Mouse (Mus musculus): ENCODE data around the gene Mnt. TPM values are rescaled to one million over a fixed set of nuclear protein-coding genes. Genes with fewer than 3 reads are reported as not detected.

The Mnt gene
- polyA plus RNA-seq, 1 experiment, result 22.1 TPM

DNA sequence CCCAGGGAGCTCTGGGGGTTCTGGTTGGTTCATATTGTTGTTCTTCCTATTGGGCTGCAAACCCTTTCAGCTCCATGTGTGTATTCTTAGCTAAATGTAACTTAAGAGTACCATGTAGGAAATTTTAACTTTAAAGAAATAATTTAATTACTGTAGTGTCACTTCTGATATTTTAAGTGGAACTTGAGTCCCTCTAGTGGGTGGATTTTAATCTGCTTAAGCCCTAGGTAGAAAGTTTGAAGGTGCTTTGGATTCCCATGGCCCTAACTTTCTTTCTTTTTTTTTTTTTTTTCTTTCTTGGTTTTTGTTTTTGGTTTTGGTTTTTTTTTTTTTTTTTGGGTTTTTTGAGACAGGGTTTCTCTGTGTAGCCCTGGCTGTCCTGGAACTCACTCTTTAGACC, 14.9 kb upstream of the Mnt start:
- Histone ChIP-seq H3K4me3 (ENCODE audit: insufficient read depth, low read length) (no peak overlapping the region), H3K4me1 (ENCODE audit: control insufficient read depth, insufficient read depth, low read length) (no peaks in the 10 kb centered on the region), H3K27ac (ENCODE audit: insufficient read depth, low read length) (no peak overlapping the region)
- no peak for TF ChIP-seq CTCF (IDR thresholded peaks at IDR 0.05; ENCODE audit: extremely low read depth, insufficient read depth, low read length)
- TF ChIP-seq POLR2A (IDR thresholded peaks at IDR 0.05; ENCODE audit: extremely low read depth, insufficient read depth, low read length), result no peak

DNA sequence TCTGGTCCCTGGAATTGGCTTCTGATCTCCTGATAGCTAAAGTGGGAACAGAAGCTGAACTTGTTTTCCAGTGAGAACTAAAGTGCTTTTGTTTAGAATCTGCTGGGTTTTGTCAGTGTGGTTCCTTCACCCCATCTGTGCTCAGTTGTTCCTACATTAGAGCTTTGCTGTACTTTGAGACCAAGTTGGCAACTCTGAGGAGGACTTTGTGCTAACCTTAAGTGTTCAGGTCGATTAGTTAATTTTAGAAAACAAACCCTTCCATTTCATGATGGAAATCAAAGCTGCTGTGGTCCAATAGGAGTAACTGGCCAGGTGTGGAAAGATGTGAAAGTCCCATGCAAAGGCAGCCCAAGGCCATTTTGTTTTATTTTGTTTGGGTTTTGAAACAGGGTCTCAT, 9.8 kb upstream of the Mnt start:
- H3K4me3 ChIP-seq (ENCODE audit: insufficient read depth, low read length), result no peak overlapping the region
- TF ChIP-seq CTCF (IDR thresholded peaks at IDR 0.05; ENCODE audit: extremely low read depth, insufficient read depth, low read length) (no peak), POLR2A (IDR thresholded peaks at IDR 0.05; ENCODE audit: extremely low read depth, insufficient read depth, low read length) (no peak)
- H3K4me1 ChIP-seq (ENCODE audit: control insufficient read depth, insufficient read depth, low read length), result no peaks in the 10 kb centered on the region
- H3K27ac ChIP-seq (ENCODE audit: insufficient read depth, low read length), result no peak overlapping the region

DNA sequence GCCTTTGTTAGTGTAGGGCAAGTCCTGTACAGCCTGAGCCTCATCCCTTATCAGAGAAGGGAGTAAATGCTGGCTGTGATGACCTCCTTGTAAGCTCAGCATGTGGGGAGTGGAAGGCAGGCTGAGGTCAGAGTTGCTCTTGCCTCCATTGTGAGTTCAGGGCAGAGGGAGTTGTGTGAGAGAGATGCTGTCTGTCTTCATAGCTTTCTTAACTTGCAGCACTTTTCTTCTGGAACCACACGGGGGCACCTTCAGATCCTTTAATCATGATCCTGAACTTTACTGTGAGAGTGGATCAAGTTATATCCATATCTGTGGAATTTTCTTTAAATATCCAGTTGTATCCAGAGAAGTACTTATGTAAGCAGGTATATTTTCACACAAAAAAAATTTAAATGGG, 9.3 kb upstream of the Mnt start:
- no peaks in the 10 kb centered on the region for H3K4me1 ChIP-seq (ENCODE audit: control insufficient read depth, insufficient read depth, low read length)
- TF ChIP-seq CTCF (IDR thresholded peaks at IDR 0.05; ENCODE audit: extremely low read depth, insufficient read depth, low read length), result peak; percentile 33; the same call in 1 of the 2 replicates
- no peak for TF ChIP-seq POLR2A (IDR thresholded peaks at IDR 0.05; ENCODE audit: extremely low read depth, insufficient read depth, low read length)
- H3K27ac ChIP-seq (ENCODE audit: insufficient read depth, low read length), result no peak overlapping the region
- H3K4me3 ChIP-seq (ENCODE audit: insufficient read depth, low read length), result no peak overlapping the region

DNA sequence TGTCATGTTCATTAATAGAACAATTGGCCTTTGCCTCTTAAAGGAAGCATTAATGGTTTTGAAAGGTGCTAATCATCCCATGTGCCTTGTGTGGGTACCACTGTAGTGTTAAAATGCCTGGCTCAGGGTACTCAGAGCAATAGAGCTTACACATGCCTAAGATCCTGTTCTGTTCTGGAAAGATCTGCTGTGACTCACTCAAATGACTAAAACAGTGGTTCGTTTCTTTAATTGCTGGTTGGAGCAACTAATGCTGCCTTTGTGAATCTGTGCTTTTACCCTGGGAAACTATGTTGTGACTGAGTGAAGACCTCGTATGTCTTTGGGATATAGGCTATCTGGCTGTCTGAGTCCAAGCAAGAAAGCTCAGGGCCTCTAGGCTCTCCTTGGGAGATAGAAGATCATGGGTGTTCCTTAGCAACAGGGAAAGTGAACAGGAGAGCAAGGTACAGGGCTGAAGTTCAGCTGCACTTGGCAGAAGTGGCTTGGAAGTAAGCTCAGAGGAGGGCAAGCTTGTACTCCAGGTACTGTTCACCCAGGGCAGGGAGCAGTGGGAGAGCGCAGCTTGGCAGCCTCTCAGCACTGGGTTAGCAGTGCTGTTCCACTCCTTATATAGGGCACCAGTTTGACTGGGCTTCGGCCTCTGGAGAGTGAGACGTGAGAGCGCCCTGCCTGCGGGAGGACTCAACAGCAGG, 7.8 kb upstream of the Mnt start:
- Histone ChIP-seq H3K27ac (ENCODE audit: insufficient read depth, low read length) (no peak overlapping the region), H3K4me3 (ENCODE audit: insufficient read depth, low read length) (no peak overlapping the region), H3K4me1 (ENCODE audit: control insufficient read depth, insufficient read depth, low read length) (no peaks in the 10 kb centered on the region)
- no peak for TF ChIP-seq CTCF (IDR thresholded peaks at IDR 0.05; ENCODE audit: extremely low read depth, insufficient read depth, low read length)
- no peak for TF ChIP-seq POLR2A (IDR thresholded peaks at IDR 0.05; ENCODE audit: extremely low read depth, insufficient read depth, low read length)

DNA sequence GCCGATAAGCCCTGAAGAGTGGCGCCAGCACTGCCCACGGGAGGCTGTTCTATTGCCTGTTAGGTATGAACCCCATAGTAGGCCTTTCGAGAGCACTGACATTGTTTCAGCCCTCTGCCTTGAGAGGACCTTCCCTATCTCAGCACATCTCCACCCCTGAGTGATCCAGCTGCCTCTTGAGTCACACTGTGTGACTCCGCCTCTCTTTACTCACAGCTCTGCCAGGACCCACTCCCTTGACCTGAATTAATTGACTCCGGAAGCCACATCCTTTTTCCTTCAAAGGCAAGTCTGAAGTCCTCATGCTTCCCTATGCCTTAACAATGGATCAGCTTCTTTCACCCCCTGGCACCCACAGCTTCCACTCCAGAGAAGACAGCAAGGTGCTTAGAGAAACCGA, 4.6 kb upstream of the Mnt start:
- TF ChIP-seq CTCF (IDR thresholded peaks at IDR 0.05; ENCODE audit: extremely low read depth, insufficient read depth, low read length) (no peak), POLR2A (IDR thresholded peaks at IDR 0.05; ENCODE audit: extremely low read depth, insufficient read depth, low read length) (no peak)
- no peak overlapping the region for H3K4me3 ChIP-seq (ENCODE audit: insufficient read depth, low read length)
- no peak overlapping the region for H3K27ac ChIP-seq (ENCODE audit: insufficient read depth, low read length)
- no peaks in the 10 kb centered on the region for H3K4me1 ChIP-seq (ENCODE audit: control insufficient read depth, insufficient read depth, low read length)

DNA sequence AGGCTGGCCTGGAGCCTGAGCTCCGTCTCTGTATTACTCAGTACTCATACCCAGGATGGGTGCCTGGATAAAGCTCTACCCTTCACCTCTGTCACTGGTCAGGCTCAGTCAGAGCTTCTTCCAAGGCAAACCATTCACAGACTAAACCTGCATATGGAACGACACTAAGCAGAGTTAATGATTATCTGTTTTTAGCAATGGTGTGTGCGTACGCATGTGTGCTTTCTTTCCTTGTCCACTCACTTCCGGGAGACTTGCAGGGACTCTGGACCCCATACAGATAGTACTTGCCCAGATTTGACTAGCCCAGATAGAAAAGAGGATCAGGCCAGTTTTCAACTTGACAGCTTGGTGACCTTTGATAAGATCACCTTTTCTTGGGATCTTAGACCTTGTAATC, 4.0 kb upstream of the Mnt start:
- H3K27ac ChIP-seq (ENCODE audit: insufficient read depth, low read length), result no peak overlapping the region
- no peak overlapping the region for H3K4me3 ChIP-seq (ENCODE audit: insufficient read depth, low read length)
- no peak for TF ChIP-seq CTCF (IDR thresholded peaks at IDR 0.05; ENCODE audit: extremely low read depth, insufficient read depth, low read length)
- TF ChIP-seq POLR2A (IDR thresholded peaks at IDR 0.05; ENCODE audit: extremely low read depth, insufficient read depth, low read length), result no peak
- H3K4me1 ChIP-seq (ENCODE audit: control insufficient read depth, insufficient read depth, low read length), result no peaks in the 10 kb centered on the region

DNA sequence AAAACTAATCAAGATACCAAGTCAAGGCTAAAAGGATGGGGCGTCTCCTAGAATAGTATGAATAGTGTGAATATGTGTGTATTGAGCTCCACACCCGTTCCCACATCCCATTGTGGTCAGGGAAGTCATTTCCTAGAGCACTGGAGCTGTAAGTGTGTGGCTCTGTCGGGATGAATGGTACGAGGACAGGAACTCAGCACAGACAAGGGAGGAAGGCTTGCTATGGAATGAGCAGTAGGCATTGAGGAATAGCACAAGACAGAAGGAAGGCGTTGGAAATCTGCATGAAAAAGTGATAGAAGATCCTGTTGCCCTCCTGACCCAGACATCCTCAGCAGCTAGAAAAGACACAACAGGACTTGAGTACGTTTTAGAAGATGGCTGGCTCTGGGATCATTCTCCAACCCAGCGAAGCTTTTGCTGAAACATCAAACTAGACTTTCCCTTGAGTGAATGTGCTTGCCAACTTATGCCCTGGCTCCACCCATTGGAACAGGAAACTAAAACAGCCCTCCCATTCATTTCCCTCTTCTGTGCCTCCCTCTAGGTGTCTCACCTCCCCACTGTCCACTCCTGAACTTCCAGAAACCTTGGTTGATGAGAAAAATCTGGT, 2.8 kb upstream of the Mnt start:
- TF ChIP-seq CTCF (IDR thresholded peaks at IDR 0.05; ENCODE audit: extremely low read depth, insufficient read depth, low read length), result no peak
- Histone ChIP-seq H3K27ac (ENCODE audit: insufficient read depth, low read length) (no peak overlapping the region), H3K4me3 (ENCODE audit: insufficient read depth, low read length) (no peak overlapping the region), H3K4me1 (ENCODE audit: control insufficient read depth, insufficient read depth, low read length) (no peaks in the 10 kb centered on the region)

DNA sequence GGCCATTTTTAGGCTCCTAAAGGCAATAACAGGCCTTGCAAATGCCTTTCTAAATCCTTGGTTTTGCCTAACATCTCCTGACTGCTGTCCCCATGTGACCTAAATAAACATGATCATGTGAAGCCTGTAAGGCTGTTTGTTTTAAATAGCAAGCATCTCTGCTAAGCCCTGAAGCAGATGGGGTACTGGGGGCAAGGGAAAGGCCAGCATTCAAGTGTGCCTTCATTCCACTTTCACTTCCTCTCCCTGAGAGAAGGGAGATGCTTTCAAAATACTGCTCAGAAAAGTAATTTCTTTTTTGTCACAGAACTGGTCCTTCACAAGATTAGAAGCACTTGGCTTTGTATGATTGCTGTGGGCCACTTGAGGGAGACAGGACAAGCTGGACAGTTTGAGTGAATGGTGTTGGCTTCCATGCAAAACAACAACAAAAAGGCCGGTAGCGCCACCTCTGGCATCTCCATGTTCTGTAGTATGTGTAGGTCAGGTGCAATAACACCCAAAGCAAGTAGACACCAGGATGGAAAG, 2.3 kb upstream of the Mnt start:
- TF ChIP-seq POLR2A (IDR thresholded peaks at IDR 0.05; ENCODE audit: extremely low read depth, insufficient read depth, low read length) (no peak), CTCF (IDR thresholded peaks at IDR 0.05; ENCODE audit: extremely low read depth, insufficient read depth, low read length) (no peak)
- Histone ChIP-seq H3K27ac (ENCODE audit: insufficient read depth, low read length) (0 out of 2 replicates have a peak overlapping the region, but pooled peaks have one; percentile 13), H3K4me3 (ENCODE audit: insufficient read depth, low read length) (no peak overlapping the region), H3K4me1 (ENCODE audit: control insufficient read depth, insufficient read depth, low read length) (no peaks in the 10 kb centered on the region)

DNA sequence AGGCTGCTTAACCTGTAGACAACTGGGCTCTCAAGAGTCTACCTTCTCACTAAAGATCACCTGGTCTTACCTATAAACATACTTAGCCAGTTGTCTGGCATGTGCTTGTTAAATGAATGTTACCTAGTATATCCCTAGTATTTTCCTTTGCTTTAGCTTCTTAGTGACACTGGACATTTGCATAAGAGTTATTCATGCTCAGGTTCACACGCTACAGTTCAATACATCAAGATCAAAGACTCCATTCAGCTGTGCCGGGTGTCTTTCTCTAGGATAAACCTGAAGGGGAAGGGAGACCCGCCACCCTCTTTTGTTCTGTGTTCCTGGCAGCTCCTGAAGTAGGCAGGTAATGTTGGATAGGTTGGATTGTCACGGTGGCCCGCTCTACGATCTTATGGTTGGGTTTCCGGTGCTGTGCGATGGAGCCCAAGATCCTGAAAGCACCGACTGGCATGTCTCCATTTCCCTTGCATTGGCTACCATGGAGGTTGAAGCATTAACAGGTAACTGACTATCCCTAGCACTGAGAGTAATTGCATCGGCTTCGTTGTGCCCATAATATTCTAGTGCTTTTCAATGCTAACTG, 1.7 kb upstream of the Mnt start:
- no peak for TF ChIP-seq CTCF (IDR thresholded peaks at IDR 0.05; ENCODE audit: extremely low read depth, insufficient read depth, low read length)
- TF ChIP-seq POLR2A (IDR thresholded peaks at IDR 0.05; ENCODE audit: extremely low read depth, insufficient read depth, low read length), result no peak
- Histone ChIP-seq H3K27ac (ENCODE audit: insufficient read depth, low read length) (no peak overlapping the region), H3K4me1 (ENCODE audit: control insufficient read depth, insufficient read depth, low read length) (0 out of 2 replicates have a peak, but pooled peaks cover 2% of the 10 kb centered on the region), H3K4me3 (ENCODE audit: insufficient read depth, low read length) (no peak overlapping the region; the same call in 1 of the 2 replicates)

DNA sequence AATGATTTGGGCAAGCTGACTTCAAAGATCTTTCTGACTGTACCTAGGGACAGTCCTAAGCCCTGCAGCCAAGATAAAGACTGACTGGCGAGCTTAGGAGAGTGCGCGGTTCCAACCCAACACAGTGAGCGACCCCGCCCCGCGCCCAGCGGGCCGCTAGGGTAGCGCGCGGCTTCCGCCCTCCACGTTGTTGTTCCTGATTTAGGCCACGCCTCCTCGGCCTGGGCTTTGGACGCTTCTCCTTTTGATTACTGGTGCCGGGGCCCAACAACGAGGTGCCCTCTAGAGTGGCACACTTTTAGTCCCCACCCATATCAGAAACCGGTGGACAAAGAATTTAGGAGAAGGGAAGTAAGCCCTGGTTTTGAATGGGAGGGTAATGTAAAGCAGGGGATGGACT, 908 bp upstream of the Mnt start:
- Histone ChIP-seq H3K4me3 (ENCODE audit: insufficient read depth, low read length) (peak overlapping the region; percentile 90), H3K4me1 (ENCODE audit: control insufficient read depth, insufficient read depth, low read length) (0 out of 2 replicates have a peak, but pooled peaks cover 3% of the 10 kb centered on the region), H3K27ac (ENCODE audit: insufficient read depth, low read length) (peak overlapping the region; percentile 62)
- no peak for TF ChIP-seq POLR2A (IDR thresholded peaks at IDR 0.05; ENCODE audit: extremely low read depth, insufficient read depth, low read length)
- TF ChIP-seq CTCF (IDR thresholded peaks at IDR 0.05; ENCODE audit: extremely low read depth, insufficient read depth, low read length), result no peak

All from cortical plate, adult 2 months (tissue).